Mouse (Mus musculus) R1 (cell line): Measurements from ENCODE around the gene Ckmt2.

Experiments used
- DNase-seq: peaks from one replicate; pipeline ENCODE4 v3.0.0-alpha.2; 2018; ENCODE audit warnings: low read depth, low spot score

Ckmt2 gene

GRCm38 (mm10) chr13:91876741-91877349 lies at the start of gene Ckmt2:
Gene Ckmt2 (minus strand): TSS chr13:91876885.
- DNase-seq = no peak

GRCm38 (mm10) chr13:91921010-91921409 lies 44.3 kb upstream of the Ckmt2 start:
- no peak for DNase-seq

- DNase-seq = no peak
Observed at GRCm38 (mm10) chr13:91918764-91919163, 42.1 kb upstream of the Ckmt2 start.

- peak; percentile 5 for DNase-seq
Observed at GRCm38 (mm10) chr13:91917835-91918234, 41.1 kb upstream of the Ckmt2 start.

GRCm38 (mm10) chr13:91916308-91916707 lies 39.6 kb upstream of the Ckmt2 start:
- DNase-seq = no peak

GRCm38 (mm10) chr13:91915582-91916239 lies 39.0 kb upstream of the Ckmt2 start:
- DNase-seq = peak; percentile 8

GRCm38 (mm10) chr13:91915192-91915581 lies 38.5 kb upstream of the Ckmt2 start:
- no peak for DNase-seq

GRCm38 (mm10) chr13:91911652-91912051 lies 35.0 kb upstream of the Ckmt2 start:
- no peak for DNase-seq

GRCm38 (mm10) chr13:91911211-91911610 lies 34.5 kb upstream of the Ckmt2 start:
- peak; percentile 18 for DNase-seq

GRCm38 (mm10) chr13:91908202-91908980 lies 31.7 kb upstream of the Ckmt2 start:
- peak; percentile 70 for DNase-seq

GRCm38 (mm10) chr13:91906338-91906737 lies 29.7 kb upstream of the Ckmt2 start:
- no peak for DNase-seq

- no peak for DNase-seq
Observed at GRCm38 (mm10) chr13:91896476-91896875, 19.8 kb upstream of the Ckmt2 start.

GRCm38 (mm10) chr13:91893132-91893531 lies 16.4 kb upstream of the Ckmt2 start:
- DNase-seq = peak; percentile 71

GRCm38 (mm10) chr13:91890031-91890619 lies 13.4 kb upstream of the Ckmt2 start:
- DNase-seq = no peak

- no peak for DNase-seq
Observed at GRCm38 (mm10) chr13:91884714-91885386, 8.2 kb upstream of the Ckmt2 start.

GRCm38 (mm10) chr13:91881837-91882480 lies 5.3 kb upstream of the Ckmt2 start:
- peak; percentile 64 for DNase-seq

- DNase-seq = no peak
Observed at GRCm38 (mm10) chr13:91880256-91880655, 3.6 kb upstream of the Ckmt2 start.

- DNase-seq = no peak
Observed at GRCm38 (mm10) chr13:91877996-91878395, 1.3 kb upstream of the Ckmt2 start.

- DNase-seq = no peak
Observed at GRCm38 (mm10) chr13:91877350-91877749, 665 bp upstream of the Ckmt2 start.

- DNase-seq = no peak
Observed at GRCm38 (mm10) chr13:91875581-91875980, 1.1 kb downstream of the Ckmt2 start.

- no peak for DNase-seq
Observed at GRCm38 (mm10) chr13:91874565-91874964, 2.1 kb downstream of the Ckmt2 start.
